ENCODE assay signal across 21 mouse cellular contexts in the genomic region with DNA sequence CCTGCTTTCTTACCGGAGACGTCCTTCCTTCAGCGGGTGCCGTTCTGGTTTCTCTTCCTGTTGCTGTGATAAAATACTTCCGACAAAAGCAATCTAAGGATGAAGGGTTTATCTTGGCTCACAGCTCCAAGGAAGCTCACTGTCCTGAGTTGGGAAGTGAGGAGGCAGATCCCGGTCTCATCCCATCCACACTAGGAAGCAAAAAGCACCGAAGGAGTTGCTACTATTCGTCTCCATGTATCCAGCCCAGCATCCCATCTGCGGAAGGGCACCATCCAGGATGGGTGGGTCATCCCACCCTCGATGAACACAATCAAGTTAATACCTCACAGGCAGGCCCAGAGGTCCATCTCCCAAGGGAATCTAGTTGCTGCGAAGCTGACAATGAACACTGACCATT. TPM values are rescaled to one million over a fixed set of nuclear protein-coding genes. Genes with fewer than 3 reads are reported as not detected.
DNase-seq lines count a peak whose midpoint lies in the region; TF ChIP-seq lines count a peak whose summit lies in the region.
"Had no signal": no experiment of that assay in that cellular context is flagged by ENCODE, and none has a peak within 500 bp of the region (broad histone marks: within the 10 kb centered on the region; RNA-seq: fewer than 3 reads in every experiment).

No protein-coding gene starts in this region.

- no peak overlapping the region for H3K4me3 ChIP-seq in kidney, adult 2 months (ENCODE audit: insufficient read depth, low read depth, low read length)
- no peak overlapping the region for H3K4me3 ChIP-seq in brown adipose tissue, adult 24 weeks (ENCODE audit: insufficient read depth, low read depth, low read length)
- H3K4me3 ChIP-seq: embryonic facial prominence, embryonic 10.5 days; embryonic facial prominence, embryonic 12.5 days; forebrain, embryonic 13.5 days; forebrain, embryonic 15.5 days had no signal

- intact Hi-C loops in heart, postnatal 36 days (cut with DNase I): loop anchor here (5.0 kb wide), 1 partner anchor 48 kb away; no protein-coding TSS in a partner anchor

- H3K27ac ChIP-seq in kidney, adult 2 months (ENCODE audit: insufficient read depth, low read depth, low read length): peak overlapping the region; percentile 6
- peak overlapping the region; percentile 48; the same call in 1 of the 2 replicates for H3K27ac ChIP-seq in brown adipose tissue, adult 24 weeks (replicated peaks; ENCODE audit: low read depth, low read length)
- H3K27ac ChIP-seq: embryonic facial prominence, embryonic 10.5 days; embryonic facial prominence, embryonic 12.5 days; forebrain, embryonic 13.5 days; forebrain, embryonic 15.5 days had no signal

- no peaks in the 10 kb centered on the region for H3K27me3 ChIP-seq in kidney, adult 2 months (replicated peaks; ENCODE audit: control insufficient read depth, insufficient read depth, low read length)
- H3K27me3 ChIP-seq: embryonic facial prominence, embryonic 12.5 days; forebrain, embryonic 13.5 days; forebrain, embryonic 15.5 days; Patski had no signal

- H3K36me3 ChIP-seq in kidney, adult 2 months (ENCODE audit: control insufficient read depth, insufficient read depth, low read length): no peaks in the 10 kb centered on the region
- H3K36me3 ChIP-seq: embryonic facial prominence, embryonic 10.5 days; embryonic facial prominence, embryonic 12.5 days; forebrain, embryonic 15.5 days; G1E had no signal

- peak; percentile 94 for DNase-seq in heart, adult 11 months
- DNase-seq in heart, postnatal 36 days: no peak
- no peak for DNase-seq in kidney, adult 2 months
- DNase-seq in kidney, adult 11 months: no peak
- no peak for DNase-seq in cerebellum, postnatal 14 days
- DNase-seq: adrenal gland, adult 8-10 months; adrenal gland, postnatal 14 days; adrenal gland, postnatal 36 days; cerebellum, adult 11 months; cerebellum, adult 18-20 months; cerebellum, adult 8-10 months; cerebellum, adult 9-11 months; cerebellum, postnatal 25 days; forebrain, postnatal 0 days had no signal

- no peak for TF ChIP-seq CTCF in kidney, adult 2 months (conservative IDR thresholded peaks at IDR 0.05; ENCODE audit: insufficient read depth, insufficient read length, low read depth, low read length)

- TF ChIP-seq POLR2A in kidney, adult 2 months (IDR thresholded peaks at IDR 0.05; ENCODE audit: low read depth, low read length): no peak

- 74% methylated on average over 11 of the region's 11 CpGs for WGBS in kidney, adult 2 months

- peaks cover 23% of the 10 kb centered on the region; the same call in 1 of the 2 replicates for H3K4me1 ChIP-seq in kidney, adult 2 months (ENCODE audit: control insufficient read depth, insufficient read depth, low read length)
- peaks cover 13% of the 10 kb centered on the region for H3K4me1 ChIP-seq in brown adipose tissue, adult 24 weeks (ENCODE audit: control insufficient read depth, insufficient read depth, insufficient read length, low read length)

RNA-seq across cellular contexts. Expression of gene Ncoa3, which starts 6.9 kb away (rescaled TPM):
- 10 to 100 TPM; 23.0 to 27.1 TPM for total RNA-seq in heart, postnatal 36 days (2021)
- 36.3 and 42.0 TPM in 2 replicates for polyA plus RNA-seq in kidney, adult 2 months (2012; rRNA removed)
- 7.8 and 10.1 TPM in 2 replicates for polyA plus RNA-seq in brown adipose tissue, adult 24 weeks (2012; ENCODE audit: insufficient read depth, insufficient read length, missing spikeins)
